Mouse (Mus musculus) layer of hippocampus, postnatal 25 days (tissue): ENCODE data around the gene 1700029H14Rik. TPM values are rescaled to one million over a fixed set of nuclear protein-coding genes. Genes with fewer than 3 reads are reported as not detected.

Experiments
- DNase-seq, 2 experiments: peaks; one replicate each; pipeline ENCODE4 v3.0.0; 2022; ENCODE audit warnings: mixed read lengths in 2 of 2, low spot score in 1 of 2; ENCODE audit errors: extremely low spot score in 1 of 2
- total RNA-seq, 2 experiments: library from RNA; stranded (reverse); gene quantifications; 2 replicates each; pipeline ENCODE4 v1.2.3; 2021

1700029H14Rik gene
- total RNA-seq, 2 experiments from 2014 or later: not detected

DNA sequence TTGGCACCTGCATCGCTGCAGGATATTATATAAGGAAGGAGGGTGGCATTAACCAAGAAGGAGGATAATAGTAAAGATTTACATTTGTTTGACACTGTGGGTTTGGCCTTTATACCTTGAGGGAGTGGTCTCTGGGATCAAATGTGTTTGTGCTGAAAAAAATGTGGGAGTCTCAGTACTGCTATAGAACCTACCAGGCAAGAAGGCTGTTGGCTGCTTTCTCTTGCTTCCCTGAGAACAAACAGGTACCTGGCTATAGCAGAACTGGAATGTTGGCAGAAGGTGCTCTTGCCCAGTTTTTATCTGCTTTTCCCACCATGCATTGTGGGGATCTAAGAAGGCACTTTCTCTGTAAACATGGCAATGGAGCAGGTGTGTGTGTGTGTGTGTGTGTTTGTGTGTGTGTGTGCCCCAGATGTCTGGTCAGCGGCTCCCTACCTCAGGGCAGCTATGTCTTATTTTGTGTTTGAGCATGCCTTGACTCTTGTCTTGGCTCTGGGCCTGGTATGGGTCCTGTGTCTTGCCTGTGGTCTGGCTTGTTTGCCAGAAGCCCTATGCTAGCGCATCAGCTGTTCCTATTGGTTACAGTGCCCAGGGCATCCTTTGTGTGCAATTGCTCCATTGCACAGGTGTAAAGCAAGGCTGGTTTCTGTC, 54.9 kb downstream of the 1700029H14Rik start:
- DNase-seq: no peak

DNA sequence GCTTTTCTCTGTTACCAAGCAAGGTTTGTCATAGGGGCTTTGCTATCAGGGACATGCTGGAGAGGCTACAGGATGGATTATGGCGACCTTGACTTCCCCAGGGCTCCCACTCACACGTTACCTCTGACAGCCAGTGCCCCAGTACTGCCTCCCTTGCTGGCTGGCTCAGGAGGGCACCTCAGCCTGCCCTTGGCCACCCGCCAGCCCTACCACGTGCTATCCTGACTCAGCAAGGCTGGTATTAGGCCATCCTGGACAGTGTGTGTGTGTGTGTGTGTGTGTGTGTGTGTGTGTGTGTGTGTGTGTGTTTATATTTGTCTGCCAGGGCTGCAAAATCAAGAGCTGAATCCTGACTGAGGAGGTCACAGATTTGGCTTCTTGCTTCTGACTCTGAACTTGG, 55.4 kb downstream of the 1700029H14Rik start:
- peak in 1 of 2 experiments; percentile 21 for DNase-seq

DNA sequence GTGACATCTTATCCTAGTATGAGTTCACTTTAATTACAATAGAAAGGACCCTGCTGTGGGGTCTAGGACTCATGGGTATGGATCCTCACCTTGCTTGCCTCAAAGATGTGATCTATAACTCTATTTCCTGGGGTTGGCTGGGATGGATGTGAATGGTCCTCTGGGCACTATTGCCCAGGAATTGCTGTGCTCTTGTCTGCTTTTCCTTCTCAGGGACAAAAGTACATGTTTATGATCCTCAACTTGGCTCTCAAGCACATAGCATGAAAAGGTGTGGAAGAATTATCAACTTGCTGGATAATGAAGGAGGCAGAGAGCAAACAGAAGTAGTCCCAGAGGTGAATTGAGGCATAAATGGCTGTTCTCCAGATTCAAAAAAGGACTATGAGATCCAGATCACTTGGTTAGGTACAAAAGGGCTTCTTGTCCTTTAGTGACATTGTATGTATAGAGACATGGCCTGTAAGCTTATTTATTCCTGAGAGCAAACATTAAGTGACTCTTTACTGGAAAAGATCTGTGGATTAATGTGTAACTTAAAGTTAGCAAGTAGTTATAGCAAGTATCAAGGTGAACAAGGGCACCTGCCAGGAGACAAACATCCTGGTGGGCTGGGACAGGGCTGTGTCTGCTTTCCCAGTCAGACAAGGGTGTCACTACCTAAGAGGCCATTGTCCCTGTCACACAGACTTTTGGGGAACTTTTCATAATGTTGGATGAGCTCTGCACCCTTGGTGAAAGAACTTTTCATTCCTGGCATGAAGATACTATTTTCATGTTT, 57.2 kb downstream of the 1700029H14Rik start:
- no peak for DNase-seq

GRCm38 (mm10) chr8:13503936-13504606, 58.2 kb downstream of the 1700029H14Rik start:
- no peak for DNase-seq

GRCm38 (mm10) chr8:13501221-13501620, 61.0 kb downstream of the 1700029H14Rik start:
- no peak for DNase-seq

Other genes with a start within 250 kb of the 1700029H14Rik start
- gene Tfdp1, start 223.7 kb downstream of the 1700029H14Rik start, total RNA-seq: 10 to 100 TPM; 67.2 to 68.9 TPM
- gene Atp4b, start 165.6 kb downstream of the 1700029H14Rik start, total RNA-seq: not detected
- not detected for gene Grk1, start 157.4 kb downstream of the 1700029H14Rik start, total RNA-seq
- gene Tmem255b, start 127.3 kb downstream of the 1700029H14Rik start, total RNA-seq: 1 to 10 TPM; 5.7 to 7.4 TPM
- gene Gas6, start 68.0 kb downstream of the 1700029H14Rik start, total RNA-seq: 10 to 100 TPM; 89.4 to 94.4 TPM
- 10 to 100 TPM; 58.5 to 66.2 TPM for gene Rasa3, start 115.1 kb upstream of the 1700029H14Rik start, total RNA-seq
- 1 to 10 TPM; 1.4 to 1.7 TPM for gene Cfap97d2, start 143.4 kb upstream of the 1700029H14Rik start, total RNA-seq
- 10 to 100 TPM; 54.3 to 57.7 TPM for gene Cdc16, start 195.2 kb upstream of the 1700029H14Rik start, total RNA-seq
- 10 to 100 TPM; 34.4 to 37.2 TPM for gene Upf3a, start 223.2 kb upstream of the 1700029H14Rik start, total RNA-seq